Mouse (Mus musculus): Measurements from ENCODE around the gene Cmip. TPM values are rescaled to one million over a fixed set of nuclear protein-coding genes. Genes with fewer than 3 reads are reported as not detected.

Cmip gene
- polyA plus RNA-seq, 1 experiment from 2014 or later = 22.6 TPM

DNA sequence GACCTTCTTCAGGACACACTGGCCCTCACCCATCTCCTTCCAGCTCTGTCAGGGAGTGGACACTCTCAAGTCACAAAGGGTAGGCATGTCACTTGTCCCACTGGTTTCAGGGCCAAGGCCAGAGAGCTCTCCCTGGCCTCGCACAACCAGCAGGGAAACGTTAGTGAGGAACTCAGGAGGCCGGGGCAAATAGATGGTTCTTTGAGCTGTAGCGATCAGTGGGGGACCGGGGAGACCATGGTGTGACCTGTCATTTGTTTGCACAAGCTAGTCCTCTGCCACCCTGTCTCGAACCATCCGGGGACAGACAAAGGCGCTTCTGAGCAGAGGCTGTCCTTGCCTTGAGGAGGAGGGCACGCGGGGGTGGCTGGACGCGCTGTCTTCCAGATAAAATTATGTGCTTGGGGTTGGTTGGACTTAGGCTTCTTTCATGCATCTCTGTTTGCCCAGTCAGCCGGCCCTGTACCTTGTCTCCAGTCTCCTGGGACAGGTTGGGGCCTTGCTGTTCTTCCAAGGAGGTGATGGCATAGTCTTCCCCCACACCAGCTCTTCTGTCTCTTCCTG is 99.3 kb downstream of the Cmip start:
- TF ChIP-seq EP300 (IDR thresholded peaks at IDR 0.05; ENCODE audit: low read depth) = no peak
- no peak for TF ChIP-seq CTCF (IDR thresholded peaks at IDR 0.05; ENCODE audit: low read depth)
- ATAC-seq (no peak), DNase-seq (no peak)
- H3K9me3 ChIP-seq (ENCODE audit: low read length) = no peaks in the 10 kb centered on the region
- no peaks in the 10 kb centered on the region for H3K27me3 ChIP-seq (ENCODE audit: insufficient read depth, low read length)
- no peak overlapping the region for H3K4me2 ChIP-seq (ENCODE audit: low read depth, low read length)
- peaks cover 7% of the 10 kb centered on the region for H3K36me3 ChIP-seq (replicated peaks; ENCODE audit: insufficient read depth, low read length)
- no peak overlapping the region for H3K9ac ChIP-seq (replicated peaks)
- no peak overlapping the region for H3K27ac ChIP-seq (ENCODE audit: low read depth)
- H3K4me1 ChIP-seq (ENCODE audit: insufficient read depth) = peaks cover 45% of the 10 kb centered on the region
- no peak overlapping the region for H3K4me3 ChIP-seq (ENCODE audit: low read depth, low read length)
- 74% methylated on average over 13 of the region's 13 CpGs for WGBS (ENCODE audit: insufficient replicate concordance)

GRCm38 (mm10) chr8:117357491-117358467 is 100.9 kb downstream of the Cmip start:
- Histone ChIP-seq H3K4me3 (ENCODE audit: low read depth, low read length) (no peak overlapping the region), H3K4me2 (ENCODE audit: low read depth, low read length) (no peak overlapping the region), H3K27ac (ENCODE audit: low read depth) (0 out of 2 replicates have a peak overlapping the region, but pooled peaks have one; percentile 3), H3K4me1 (ENCODE audit: insufficient read depth) (peaks cover 57% of the 10 kb centered on the region), H3K9ac (replicated peaks) (no peak overlapping the region), H3K36me3 (replicated peaks; ENCODE audit: insufficient read depth, low read length) (peaks cover 2% of the 10 kb centered on the region), H3K9me3 (ENCODE audit: low read length) (no peaks in the 10 kb centered on the region), H3K27me3 (ENCODE audit: insufficient read depth, low read length) (no peaks in the 10 kb centered on the region)
- 85% methylated on average over 16 of the region's 16 CpGs for WGBS (ENCODE audit: insufficient replicate concordance)
- ATAC-seq (no peak), DNase-seq (no peak)
- TF ChIP-seq CTCF (IDR thresholded peaks at IDR 0.05; ENCODE audit: low read depth) (no peak), EP300 (IDR thresholded peaks at IDR 0.05; ENCODE audit: low read depth) (no peak)

DNA sequence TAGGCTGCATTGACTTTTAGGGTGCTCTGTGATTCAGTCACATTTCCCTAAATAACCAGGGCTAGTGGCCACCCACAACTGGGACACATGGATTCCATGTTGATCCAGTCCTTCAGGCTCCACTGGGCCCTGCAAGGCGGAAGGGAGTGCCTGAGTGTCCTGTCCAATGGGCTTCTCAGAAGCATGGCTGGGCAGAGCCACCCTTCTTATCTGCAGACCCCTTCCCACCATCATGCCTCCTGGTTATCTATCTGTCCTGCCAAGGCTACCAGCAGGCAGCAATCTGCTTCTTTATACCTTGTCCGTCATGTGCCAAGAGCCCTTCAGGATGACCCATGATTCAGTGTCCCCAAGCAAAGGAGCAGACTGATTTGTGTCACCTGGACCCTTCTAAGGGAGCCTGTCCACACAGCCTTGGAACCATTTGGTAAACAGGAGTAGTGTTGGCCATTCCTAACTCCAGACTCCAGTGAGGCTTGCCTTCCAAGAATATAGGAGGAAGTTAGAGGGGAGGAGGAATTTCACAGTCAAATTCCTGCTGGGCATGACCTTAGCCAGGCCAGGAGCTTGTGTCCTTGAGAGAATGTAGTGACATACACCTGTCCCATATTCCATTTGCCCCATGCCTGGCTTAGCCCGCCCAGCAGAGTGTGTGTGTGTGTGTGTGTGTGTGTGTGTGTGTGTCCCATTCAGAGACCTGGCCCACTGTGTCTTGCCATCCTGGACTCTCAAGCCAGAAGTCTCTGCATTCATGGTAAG is 103.5 kb downstream of the Cmip start:
- H3K4me1 ChIP-seq (ENCODE audit: insufficient read depth) = peaks cover 59% of the 10 kb centered on the region
- no peaks in the 10 kb centered on the region for H3K9me3 ChIP-seq (ENCODE audit: low read length)
- no peak overlapping the region for H3K4me2 ChIP-seq (ENCODE audit: low read depth, low read length)
- WGBS (ENCODE audit: insufficient replicate concordance) = 78% methylated on average over 3 of the region's 3 CpGs
- ATAC-seq (peak; percentile 68), DNase-seq (no peak)
- TF ChIP-seq CTCF (IDR thresholded peaks at IDR 0.05; ENCODE audit: low read depth) (no peak), EP300 (IDR thresholded peaks at IDR 0.05; ENCODE audit: low read depth) (peak; percentile 45; the same call in 1 of the 2 replicates)
- no peaks in the 10 kb centered on the region; the same call in 1 of the 2 replicates for H3K36me3 ChIP-seq (replicated peaks; ENCODE audit: insufficient read depth, low read length)
- H3K4me3 ChIP-seq (ENCODE audit: low read depth, low read length) = no peak overlapping the region
- H3K27me3 ChIP-seq (ENCODE audit: insufficient read depth, low read length) = no peaks in the 10 kb centered on the region
- no peak overlapping the region for H3K27ac ChIP-seq (ENCODE audit: low read depth)
- no peak overlapping the region for H3K9ac ChIP-seq (replicated peaks)

DNA sequence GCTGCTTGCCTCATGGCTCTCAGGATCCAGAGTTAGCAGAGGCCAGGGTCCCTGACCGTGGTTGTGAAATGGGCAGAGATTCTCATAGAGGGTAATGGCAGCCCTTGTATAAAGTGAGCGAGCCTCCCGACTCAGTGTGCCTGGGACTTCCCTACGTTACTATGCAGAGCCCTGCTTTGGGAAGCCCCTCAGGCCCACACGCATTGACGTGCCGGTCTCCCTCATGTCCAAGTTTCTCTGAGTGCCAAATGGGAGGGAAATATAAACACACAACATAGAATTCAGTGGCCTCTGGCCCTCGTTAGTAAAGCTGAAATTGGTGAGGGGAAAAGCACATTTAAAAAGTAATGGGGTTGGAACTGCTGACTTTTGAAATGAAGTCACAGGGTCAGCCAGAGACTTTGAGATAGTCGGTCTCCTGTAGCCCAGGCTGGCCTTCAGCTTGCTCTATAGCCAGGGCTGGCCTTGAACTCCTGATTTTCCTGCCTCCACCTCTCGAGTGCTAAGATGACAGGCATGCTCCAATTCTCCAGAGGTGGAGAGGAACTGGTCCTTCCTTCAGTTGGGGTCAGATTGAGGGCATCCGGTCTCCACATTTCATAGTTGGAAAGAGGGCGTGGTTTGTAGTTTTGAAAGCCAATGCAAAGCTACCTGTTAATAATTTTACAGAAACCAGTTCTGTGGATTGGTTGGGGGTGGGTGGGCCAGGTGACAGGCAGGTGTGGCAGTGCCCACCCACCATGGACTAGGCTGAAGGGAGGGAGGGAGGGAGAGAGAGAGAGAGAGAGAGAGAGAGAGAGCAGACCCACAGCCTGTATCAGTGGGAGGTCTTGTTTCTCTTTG is 105.0 kb downstream of the Cmip start:
- H3K4me1 ChIP-seq (ENCODE audit: insufficient read depth) = peaks cover 59% of the 10 kb centered on the region
- no peak for DNase-seq

GRCm38 (mm10) chr8:117362438-117362726 is 105.5 kb downstream of the Cmip start:
- H3K27ac ChIP-seq (ENCODE audit: low read depth) = peak overlapping the region; percentile 44; the same call in 1 of the 2 replicates
- no peak overlapping the region for H3K4me2 ChIP-seq (ENCODE audit: low read depth, low read length)
- H3K9me3 ChIP-seq (ENCODE audit: low read length) = no peaks in the 10 kb centered on the region
- no peaks in the 10 kb centered on the region for H3K27me3 ChIP-seq (ENCODE audit: insufficient read depth, low read length)
- TF ChIP-seq EP300 (IDR thresholded peaks at IDR 0.05; ENCODE audit: low read depth) (no peak), CTCF (IDR thresholded peaks at IDR 0.05; ENCODE audit: low read depth) (no peak)
- WGBS (ENCODE audit: insufficient replicate concordance) = 36% methylated on average over 2 of the region's 2 CpGs
- H3K4me3 ChIP-seq (ENCODE audit: low read depth, low read length) = no peak overlapping the region
- H3K4me1 ChIP-seq (ENCODE audit: insufficient read depth) = peaks cover 63% of the 10 kb centered on the region
- ATAC-seq = no peak
- DNase-seq = no peak
- H3K36me3 ChIP-seq (replicated peaks; ENCODE audit: insufficient read depth, low read length) = no peaks in the 10 kb centered on the region; the same call in 1 of the 2 replicates
- no peak overlapping the region for H3K9ac ChIP-seq (replicated peaks)

More for the DNA sequence above, 105.0 kb downstream of the Cmip start:
- Histone ChIP-seq H3K36me3 (replicated peaks; ENCODE audit: insufficient read depth, low read length) (no peaks in the 10 kb centered on the region; the same call in 1 of the 2 replicates), H3K4me3 (ENCODE audit: low read depth, low read length) (no peak overlapping the region), H3K27me3 (ENCODE audit: insufficient read depth, low read length) (no peaks in the 10 kb centered on the region), H3K9ac (replicated peaks) (no peak overlapping the region), H3K4me2 (ENCODE audit: low read depth, low read length) (no peak overlapping the region), H3K27ac (ENCODE audit: low read depth) (peak overlapping the region; percentile 44; the same call in 1 of the 2 replicates), H3K9me3 (ENCODE audit: low read length) (no peaks in the 10 kb centered on the region)
- TF ChIP-seq EP300 (IDR thresholded peaks at IDR 0.05; ENCODE audit: low read depth) (no peak), CTCF (IDR thresholded peaks at IDR 0.05; ENCODE audit: low read depth) (no peak)
- ATAC-seq = no peak
- WGBS (ENCODE audit: insufficient replicate concordance) = 66% methylated on average over 12 of the region's 12 CpGs

Measured in liver, postnatal 0 days (tissue).